Mouse (Mus musculus) C2C12 (cell line): Measurements from ENCODE around the gene Cd69.

Experiments
- CEBPB ChIP-seq: IDR thresholded peaks from one replicate; pipeline ENCODE4 v1.6.1; 2011; ENCODE audit warnings: low read depth, mild to moderate bottlenecking, control low read depth, moderate library complexity
- CTCF ChIP-seq: IDR thresholded peaks from one replicate; pipeline ENCODE4 v1.5.1; 2011; ENCODE audit not compliant: control insufficient read depth, insufficient read depth, insufficient read length
- FOSL1 ChIP-seq: IDR thresholded peaks from one replicate; pipeline ENCODE4 v1.8.0; 2011; ENCODE audit warnings: mild to moderate bottlenecking, low read length; ENCODE audit not compliant: poor library complexity, insufficient read depth, severe bottlenecking
- MAX ChIP-seq: IDR thresholded peaks from one replicate; pipeline ENCODE4 v1.6.1; 2011; ENCODE audit warnings: mild to moderate bottlenecking, control low read depth
- MYOD1 ChIP-seq: IDR thresholded peaks from one replicate; pipeline ENCODE4 v1.6.1; 2011; ENCODE audit warnings: low read depth; ENCODE audit not compliant: control insufficient read depth, insufficient read length
- MYOG ChIP-seq: IDR thresholded peaks from one replicate; pipeline ENCODE4 v1.6.1; 2011; ENCODE audit not compliant: control insufficient read depth, insufficient read length; ENCODE audit errors: extremely low read depth
- USF1 ChIP-seq: IDR thresholded peaks from one replicate; pipeline ENCODE4 v1.6.1; 2011; ENCODE audit warnings: low read depth, mild to moderate bottlenecking, control low read depth, moderate library complexity

GRCm38 (mm10) chr6:129245793-129246192 is 29.4 kb downstream of the Cd69 start:
- TF ChIP-seq CTCF (no peak), MAX (no peak), USF1 (no peak), MYOG (no peak), FOSL1 (no peak), MYOD1 (no peak), CEBPB (no peak)
